Mouse (Mus musculus) heart, adult 10 weeks (tissue): Measurements from ENCODE around the gene Mef2a. TPM values are rescaled to one million over a fixed set of nuclear protein-coding genes. Genes with fewer than 3 reads are reported as not detected.

Experiments used
- polyA plus RNA-seq: library from polyadenylated mRNA; stranded (reverse); fragments of 350-450 nt; fragmentation: Illumina TruSeq; extraction: RNeasy Lipid Tissue Mini Kit (QIAGEN cat#74804); gene quantifications from one replicate; pipeline ENCODE4 v1.2.3, GENCODE M21; 2014; ENCODE audit warnings: low read depth, low replicate concordance

The Mef2a gene
- polyA plus RNA-seq: 104 TPM

DNA sequence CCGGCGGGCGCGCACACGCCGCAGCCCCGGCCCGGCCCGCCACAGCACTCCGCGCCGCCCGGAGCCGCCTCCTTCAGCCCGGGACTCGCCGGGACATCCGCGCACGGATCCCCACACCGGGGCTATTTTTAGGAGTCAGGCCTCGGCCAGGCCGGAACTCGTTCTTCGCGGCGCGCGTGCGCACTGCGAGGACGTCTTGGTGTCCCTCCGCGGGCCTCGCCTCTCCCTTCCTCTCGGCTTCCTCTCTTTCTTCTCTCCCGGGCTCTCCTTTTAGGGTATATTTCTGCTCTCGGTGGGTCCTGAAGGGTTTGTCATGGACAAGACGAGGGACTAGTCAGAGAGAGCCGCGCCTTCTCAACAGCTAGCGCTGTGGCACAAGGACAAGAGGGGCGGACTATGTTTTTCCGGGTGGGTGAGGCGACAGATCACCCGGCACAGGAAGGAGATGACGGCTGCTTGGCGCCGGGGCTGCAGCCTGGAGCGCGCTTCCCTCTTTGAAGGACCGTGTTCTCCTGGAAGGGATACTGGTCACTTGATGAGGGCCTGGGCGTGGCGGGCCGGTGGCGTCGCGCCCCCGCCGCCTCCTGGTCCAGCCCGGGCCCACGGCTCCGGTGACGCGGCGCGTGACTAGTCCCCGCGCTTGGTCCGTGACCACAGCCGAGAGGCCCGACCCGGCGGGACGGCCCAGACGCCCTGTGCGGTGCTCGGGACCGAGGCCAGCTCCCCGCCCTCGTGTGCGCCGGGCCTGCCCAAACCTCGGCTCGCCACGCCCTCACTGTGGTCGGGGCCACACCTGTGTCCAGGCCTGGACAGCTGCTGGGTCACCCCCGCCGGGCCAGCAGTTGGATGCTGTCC is at the start of gene Mef2a:
Gene Mef2a (minus strand): TSS at position 130 of the 855 bp plus-strand sequence.

DNA sequence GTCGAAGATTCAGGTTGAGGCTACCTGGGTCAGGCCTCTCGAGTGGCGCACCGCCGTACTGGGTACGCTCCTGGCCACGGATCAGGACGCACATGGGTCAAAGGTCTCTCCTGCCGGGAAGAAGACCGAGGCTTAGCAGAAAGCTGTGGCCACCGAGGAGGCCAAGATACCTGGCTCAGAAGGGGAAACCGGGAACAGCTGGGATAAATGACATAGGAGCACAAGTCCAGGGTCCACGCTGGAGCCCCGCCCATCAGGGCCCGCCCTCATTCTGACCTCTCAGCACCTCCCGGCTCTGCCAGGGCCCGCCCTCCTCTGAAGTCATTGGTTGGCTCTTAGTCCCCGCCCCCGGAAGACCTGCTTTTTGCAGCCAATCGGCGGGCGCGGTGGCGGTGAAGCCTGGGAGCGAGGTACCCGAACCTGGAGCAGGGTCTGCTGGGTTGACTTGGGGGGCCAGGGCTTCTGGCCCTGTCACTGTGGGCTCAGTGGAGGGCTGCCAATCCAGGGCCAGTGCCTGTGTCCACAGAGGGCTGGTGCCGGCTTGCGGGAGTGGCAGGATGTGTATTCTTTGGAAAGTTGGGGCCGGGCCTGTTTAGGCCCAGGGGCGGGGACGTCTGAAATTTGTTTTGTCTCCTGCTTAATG is 150.3 kb downstream of the Mef2a start, which contains the start of gene Lysmd4:
Gene Lysmd4 (plus strand): TSS at position 325 of the 643 bp plus-strand sequence.

Other genes with a start within 250 kb of the Mef2a start
- gene Lysmd4, start 150.3 kb downstream of the Mef2a start, polyA plus RNA-seq: 16.8 TPM